Mouse (Mus musculus): Measurements from ENCODE around the gene Cds1. TPM values are rescaled to one million over a fixed set of nuclear protein-coding genes. Genes with fewer than 3 reads are reported as not detected.
"Not testable (repeated sequence)": the region's sequence is repeated elsewhere in the genome, so short reads cannot be mapped to it uniquely, and the experiment has no call there.

Gene Cds1
- polyA plus RNA-seq, 1 experiment, result 112 TPM

DNA sequence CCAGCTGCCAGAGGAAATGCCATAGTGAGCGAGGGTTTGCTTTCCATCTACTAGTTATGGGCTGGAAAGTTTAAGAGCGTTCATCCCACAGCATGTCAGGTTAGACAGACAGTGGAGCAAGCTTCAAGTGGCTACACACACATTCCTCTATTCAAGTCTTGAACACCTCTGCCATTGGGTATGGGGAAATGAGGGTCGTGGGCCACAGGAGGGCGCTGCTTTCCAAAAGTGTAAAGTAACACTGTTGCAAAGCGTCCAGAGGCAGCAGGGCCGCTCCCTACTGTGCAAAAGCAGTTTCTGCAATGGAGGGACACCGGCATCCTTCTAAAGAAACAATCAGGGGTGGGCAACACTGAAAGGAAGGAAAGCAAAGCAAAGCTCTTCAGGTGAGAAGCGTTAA lies 68.9 kb downstream of the Cds1 start:
- Histone ChIP-seq H3K27me3 (ENCODE audit: control insufficient read depth, insufficient read depth, low read length) (no peaks in the 10 kb centered on the region), H3K27ac (ENCODE audit: insufficient read depth, low read depth, low read length) (no peak overlapping the region), H3K4me3 (ENCODE audit: low read depth, low read length) (no peak overlapping the region), H3K4me1 (ENCODE audit: control insufficient read depth, insufficient read depth, insufficient read length, low read length) (peaks cover 19% of the 10 kb centered on the region; the same call in 1 of the 2 replicates), H3K36me3 (ENCODE audit: control insufficient read depth, insufficient read depth, low read length) (peaks cover 10% of the 10 kb centered on the region)
- no peak for TF ChIP-seq POLR2A (IDR thresholded peaks at IDR 0.05; ENCODE audit: low read depth, low read length)
- peak; percentile 60; the same call in 1 of the 2 replicates for TF ChIP-seq CTCF (IDR thresholded peaks at IDR 0.05; ENCODE audit: extremely low read depth, insufficient read length, insufficient replicate concordance, low read depth, low read length)
- WGBS, result 79% methylated on average over 8 of the region's 8 CpGs

DNA sequence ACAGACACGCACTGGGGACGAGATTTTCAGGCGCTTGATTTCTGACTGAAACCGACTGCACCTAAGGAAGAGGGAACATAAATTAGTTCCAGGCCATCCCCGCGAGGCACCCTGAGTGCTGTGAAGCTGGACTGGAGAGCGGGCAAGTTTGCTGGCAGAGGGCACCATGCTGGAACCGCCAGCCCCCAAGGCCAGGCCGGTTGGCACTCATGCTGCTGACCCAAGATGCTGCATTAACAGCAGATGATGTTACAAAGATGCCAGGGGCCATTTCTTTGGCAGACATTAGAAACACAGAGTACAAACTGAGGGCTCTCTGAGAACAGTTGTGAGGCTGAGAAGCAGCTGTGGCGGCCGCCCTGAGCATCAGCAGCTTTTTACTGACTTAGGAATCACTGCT lies 71.3 kb downstream of the Cds1 start:
- WGBS, result 95% methylated on average over 11 of the region's 11 CpGs
- no peak overlapping the region for H3K4me3 ChIP-seq (ENCODE audit: low read depth, low read length)
- TF ChIP-seq POLR2A (IDR thresholded peaks at IDR 0.05; ENCODE audit: low read depth, low read length) (no peak), CTCF (IDR thresholded peaks at IDR 0.05; ENCODE audit: extremely low read depth, insufficient read length, insufficient replicate concordance, low read depth, low read length) (no peak)
- peaks cover 3% of the 10 kb centered on the region; the same call in 1 of the 2 replicates for H3K4me1 ChIP-seq (ENCODE audit: control insufficient read depth, insufficient read depth, insufficient read length, low read length)
- H3K27ac ChIP-seq (ENCODE audit: insufficient read depth, low read depth, low read length), result no peak overlapping the region
- peaks cover 14% of the 10 kb centered on the region for H3K36me3 ChIP-seq (ENCODE audit: control insufficient read depth, insufficient read depth, low read length)
- H3K27me3 ChIP-seq (ENCODE audit: control insufficient read depth, insufficient read depth, low read length), result no peaks in the 10 kb centered on the region

DNA sequence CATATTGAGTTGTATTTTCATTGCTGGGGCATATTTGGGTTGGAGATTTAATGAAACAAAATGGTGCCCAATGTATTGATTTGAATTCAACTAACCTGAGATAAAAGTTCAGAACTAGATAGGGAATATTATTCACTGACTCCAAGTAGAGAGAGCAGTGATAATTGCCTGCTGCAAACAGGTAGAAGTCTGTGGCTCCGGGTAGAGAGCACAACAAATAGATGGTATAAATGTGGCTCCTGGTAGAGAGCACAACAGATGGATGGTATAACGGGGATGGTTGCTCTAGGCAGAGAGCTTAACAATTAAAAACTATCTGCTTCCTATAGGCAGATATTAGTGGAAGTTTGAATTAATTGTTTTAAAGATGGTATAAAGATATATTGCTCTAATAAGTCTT lies 72.7 kb downstream of the Cds1 start:
- not testable (repeated sequence) for H3K4me3 ChIP-seq (ENCODE audit: low read depth, low read length); H3K27me3 ChIP-seq (ENCODE audit: control insufficient read depth, insufficient read depth, low read length); H3K4me1 ChIP-seq (ENCODE audit: control insufficient read depth, insufficient read depth, insufficient read length, low read length); H3K27ac ChIP-seq (ENCODE audit: insufficient read depth, low read depth, low read length)
- H3K36me3 ChIP-seq (ENCODE audit: control insufficient read depth, insufficient read depth, low read length), result peaks cover 18% of the 10 kb centered on the region
- 97% methylated on average over 2 of the region's 2 CpGs for WGBS

DNA sequence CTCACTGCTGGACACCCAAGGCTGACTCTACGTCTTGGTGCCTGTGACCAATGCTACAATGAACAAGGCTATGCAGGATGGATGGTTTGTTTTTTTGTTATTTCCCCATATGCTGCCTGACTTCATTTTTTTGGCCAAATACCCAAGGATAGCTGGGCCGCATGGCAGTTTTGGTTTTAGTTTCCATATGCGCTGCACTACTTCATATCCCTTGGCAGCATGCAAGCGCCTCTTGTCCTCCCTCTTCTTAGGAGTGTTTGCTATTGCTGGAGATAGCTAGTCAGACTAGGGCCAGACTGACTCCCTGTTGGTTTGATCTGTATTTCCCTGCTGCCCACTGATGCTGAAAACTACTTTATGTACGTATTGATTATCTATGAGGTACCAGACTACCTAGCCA lies 75.5 kb downstream of the Cds1 start:
- H3K4me1 ChIP-seq (ENCODE audit: control insufficient read depth, insufficient read depth, insufficient read length, low read length), result peaks cover 2% of the 10 kb centered on the region; the same call in 1 of the 2 replicates
- H3K36me3 ChIP-seq (ENCODE audit: control insufficient read depth, insufficient read depth, low read length), result peaks cover 26% of the 10 kb centered on the region

DNA sequence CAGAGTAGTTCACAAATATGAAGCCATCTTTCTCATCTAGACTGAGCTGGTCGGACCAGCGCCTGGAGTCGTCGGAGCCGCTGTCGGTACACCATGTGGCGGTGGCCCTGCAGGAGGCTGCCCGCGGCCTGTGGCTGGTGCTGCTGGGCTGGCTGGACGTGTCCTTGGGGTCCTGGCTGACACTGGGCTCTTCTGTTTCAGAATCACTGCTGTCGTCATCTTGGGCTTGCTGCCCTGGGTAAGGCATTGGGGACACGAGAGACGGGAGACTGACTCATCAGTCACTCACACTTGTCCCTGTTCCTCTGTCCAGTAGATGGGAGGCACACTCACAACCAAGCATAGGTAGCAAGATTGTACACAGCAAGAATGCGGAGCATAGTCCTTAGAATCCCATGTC lies 80.1 kb downstream of the Cds1 start:
- Histone ChIP-seq H3K27me3 (ENCODE audit: control insufficient read depth, insufficient read depth, low read length) (no peaks in the 10 kb centered on the region), H3K36me3 (ENCODE audit: control insufficient read depth, insufficient read depth, low read length) (peaks cover 39% of the 10 kb centered on the region), H3K4me3 (ENCODE audit: low read depth, low read length) (no peak overlapping the region), H3K27ac (ENCODE audit: insufficient read depth, low read depth, low read length) (no peak overlapping the region), H3K4me1 (ENCODE audit: control insufficient read depth, insufficient read depth, insufficient read length, low read length) (peaks cover 20% of the 10 kb centered on the region)
- 97% methylated on average over 14 of the region's 14 CpGs for WGBS
- no peak for TF ChIP-seq CTCF (IDR thresholded peaks at IDR 0.05; ENCODE audit: extremely low read depth, insufficient read length, insufficient replicate concordance, low read depth, low read length)
- TF ChIP-seq POLR2A (IDR thresholded peaks at IDR 0.05; ENCODE audit: low read depth, low read length), result no peak

More for the DNA sequence above, 75.5 kb downstream of the Cds1 start:
- Histone ChIP-seq H3K27ac (ENCODE audit: insufficient read depth, low read depth, low read length) (no peak overlapping the region), H3K27me3 (ENCODE audit: control insufficient read depth, insufficient read depth, low read length) (no peaks in the 10 kb centered on the region), H3K4me3 (ENCODE audit: low read depth, low read length) (no peak overlapping the region)
- WGBS, result 95% methylated on average over 5 of the region's 5 CpGs
- TF ChIP-seq POLR2A (IDR thresholded peaks at IDR 0.05; ENCODE audit: low read depth, low read length), result no peak
- no peak for TF ChIP-seq CTCF (IDR thresholded peaks at IDR 0.05; ENCODE audit: extremely low read depth, insufficient read length, insufficient replicate concordance, low read depth, low read length)

DNA sequence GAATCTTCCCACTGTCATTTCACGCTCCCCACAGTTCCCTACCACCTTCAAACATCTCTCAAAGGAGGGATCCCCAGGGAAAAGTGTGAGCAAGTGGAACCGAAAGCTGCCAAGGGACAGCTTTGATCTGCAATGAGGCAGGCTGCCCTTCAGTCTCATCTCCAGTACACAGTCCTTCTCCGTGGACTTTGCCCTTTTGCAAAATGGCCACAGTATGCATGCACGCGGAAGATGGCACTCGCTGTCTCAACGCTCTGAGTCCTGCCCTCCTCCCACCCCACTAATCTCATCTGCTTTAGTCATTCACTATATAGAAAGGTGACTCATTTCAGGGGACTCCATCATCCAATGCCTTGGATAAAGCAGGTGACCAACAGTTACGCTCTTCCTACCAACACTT lies 81.0 kb downstream of the Cds1 start:
- TF ChIP-seq POLR2A (IDR thresholded peaks at IDR 0.05; ENCODE audit: low read depth, low read length), result no peak
- TF ChIP-seq CTCF (IDR thresholded peaks at IDR 0.05; ENCODE audit: extremely low read depth, insufficient read length, insufficient replicate concordance, low read depth, low read length), result no peak
- no peaks in the 10 kb centered on the region for H3K27me3 ChIP-seq (ENCODE audit: control insufficient read depth, insufficient read depth, low read length)
- 79% methylated on average over 8 of the region's 8 CpGs for WGBS
- H3K27ac ChIP-seq (ENCODE audit: insufficient read depth, low read depth, low read length), result peak overlapping the region; percentile 76
- peaks cover 20% of the 10 kb centered on the region for H3K4me1 ChIP-seq (ENCODE audit: control insufficient read depth, insufficient read depth, insufficient read length, low read length)
- peaks cover 37% of the 10 kb centered on the region for H3K36me3 ChIP-seq (ENCODE audit: control insufficient read depth, insufficient read depth, low read length)
- H3K4me3 ChIP-seq (ENCODE audit: low read depth, low read length), result no peak overlapping the region

DNA sequence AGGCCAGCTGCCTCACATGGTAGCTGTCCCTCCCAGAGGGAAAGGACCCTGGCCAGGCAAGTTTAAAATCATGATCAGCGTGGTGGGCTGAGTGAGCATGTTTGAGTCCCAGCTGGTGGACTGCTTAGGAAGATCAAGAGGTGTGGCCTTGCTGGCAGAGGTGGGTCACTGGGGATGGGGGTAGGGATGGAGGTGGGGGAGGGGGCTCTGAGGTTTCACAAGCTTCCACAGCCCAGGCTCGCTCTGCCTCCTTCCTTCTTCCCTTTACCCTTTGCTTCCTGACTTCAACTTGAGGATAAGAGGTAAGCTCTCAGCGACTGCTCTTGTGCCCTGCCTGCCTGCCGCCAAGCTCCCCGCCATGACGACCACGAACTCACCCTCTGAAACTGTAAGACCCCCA lies 82.4 kb downstream of the Cds1 start:
- Histone ChIP-seq H3K4me3 (ENCODE audit: low read depth, low read length) (no peak overlapping the region), H3K36me3 (ENCODE audit: control insufficient read depth, insufficient read depth, low read length) (peaks cover 37% of the 10 kb centered on the region), H3K27me3 (ENCODE audit: control insufficient read depth, insufficient read depth, low read length) (no peaks in the 10 kb centered on the region), H3K27ac (ENCODE audit: insufficient read depth, low read depth, low read length) (peak overlapping the region; percentile 36; the same call in 1 of the 2 replicates), H3K4me1 (ENCODE audit: control insufficient read depth, insufficient read depth, insufficient read length, low read length) (peaks cover 20% of the 10 kb centered on the region)
- WGBS, result 90% methylated on average over 7 of the region's 7 CpGs
- TF ChIP-seq POLR2A (IDR thresholded peaks at IDR 0.05; ENCODE audit: low read depth, low read length) (no peak), CTCF (IDR thresholded peaks at IDR 0.05; ENCODE audit: extremely low read depth, insufficient read length, insufficient replicate concordance, low read depth, low read length) (no peak)

DNA sequence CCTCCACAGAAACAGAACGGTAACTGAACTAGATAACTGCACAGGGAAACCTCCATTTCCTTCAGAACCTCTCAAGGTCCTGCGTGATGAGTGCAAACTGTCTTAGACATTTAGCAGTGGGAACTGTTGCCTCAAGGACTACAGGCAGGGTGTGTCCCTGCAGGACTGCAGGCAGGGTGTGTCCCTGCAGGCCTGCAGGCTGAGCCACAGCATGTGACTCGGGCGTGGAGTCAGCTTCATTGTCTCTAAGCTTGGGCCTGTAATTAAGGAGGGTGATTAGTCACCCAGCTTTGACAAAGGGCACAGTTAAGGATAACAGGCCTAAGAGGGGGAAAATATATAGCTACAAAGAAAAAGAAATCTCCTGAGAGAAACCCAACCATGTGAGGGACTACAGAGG lies 82.8 kb downstream of the Cds1 start:
- no peaks in the 10 kb centered on the region for H3K27me3 ChIP-seq (ENCODE audit: control insufficient read depth, insufficient read depth, low read length)
- 32% methylated on average over 4 of the region's 4 CpGs for WGBS
- TF ChIP-seq CTCF (IDR thresholded peaks at IDR 0.05; ENCODE audit: extremely low read depth, insufficient read length, insufficient replicate concordance, low read depth, low read length) (no peak), POLR2A (IDR thresholded peaks at IDR 0.05; ENCODE audit: low read depth, low read length) (no peak)
- H3K4me3 ChIP-seq (ENCODE audit: low read depth, low read length), result no peak overlapping the region
- H3K27ac ChIP-seq (ENCODE audit: insufficient read depth, low read depth, low read length), result peak overlapping the region; percentile 36; the same call in 1 of the 2 replicates
- peaks cover 20% of the 10 kb centered on the region for H3K4me1 ChIP-seq (ENCODE audit: control insufficient read depth, insufficient read depth, insufficient read length, low read length)
- peaks cover 38% of the 10 kb centered on the region for H3K36me3 ChIP-seq (ENCODE audit: control insufficient read depth, insufficient read depth, low read length)

All from small intestine, adult 2 months (tissue).